Mouse (Mus musculus): ENCODE data around the gene Map2k1. TPM values are rescaled to one million over a fixed set of nuclear protein-coding genes. Genes with fewer than 3 reads are reported as not detected.

Map2k1 gene
- total and polyA plus RNA-seq, 3 experiments: 30.0 to 47.5 (median 47.2) TPM

DNA sequence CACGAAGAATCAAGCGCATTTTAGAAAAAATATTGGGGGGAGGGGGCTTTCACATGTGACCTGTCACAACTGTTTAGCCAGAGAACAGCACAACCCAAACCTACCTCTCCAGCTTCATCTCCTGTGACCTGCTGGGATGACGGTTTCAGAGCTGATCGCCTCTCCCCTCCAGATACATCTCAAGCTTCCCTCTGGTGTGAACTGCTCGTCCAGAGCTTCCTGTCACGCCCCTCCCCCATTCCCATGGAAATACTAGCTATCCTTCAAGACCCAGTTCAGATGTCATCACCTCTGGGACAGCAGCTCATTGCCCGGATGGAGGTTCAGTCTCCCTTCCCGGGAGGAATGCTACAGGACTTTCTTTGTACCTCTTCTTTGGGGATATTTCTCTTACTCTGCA is 12.8 kb downstream of the Map2k1 start:
- no peaks in the 10 kb centered on the region; the same call in 1 of the 2 replicates for H3K36me3 ChIP-seq (ENCODE audit: control insufficient read depth, insufficient read depth, low read length)
- H3K4me1 ChIP-seq (ENCODE audit: control insufficient read depth, insufficient read depth, low read length): peaks cover 2% of the 10 kb centered on the region
- intact Hi-C loops (cut with DNase I): no loop called here
- H3K79me2 ChIP-seq (replicated peaks; ENCODE audit: control insufficient read depth, insufficient read depth, low read length): peaks cover 7% of the 10 kb centered on the region
- DNase-seq: peak; percentile 20 to 25
- no peak overlapping the region for H3K4me3 ChIP-seq
- 26% methylated on average over 8 of the region's 8 CpGs for WGBS
- H3K9ac ChIP-seq (ENCODE audit: low read depth, low read length): no peak overlapping the region
- TF ChIP-seq CTCF (IDR thresholded peaks at IDR 0.05) (no peak), EP300 (IDR thresholded peaks at IDR 0.05; ENCODE audit: insufficient read depth, low read depth, low read length) (no peak), POLR2A (IDR thresholded peaks at IDR 0.05; ENCODE audit: insufficient read depth, low read depth, low read length) (no peak)
- no peaks in the 10 kb centered on the region for H3K27me3 ChIP-seq (ENCODE audit: control insufficient read depth, insufficient read depth, low read length)
- no peak overlapping the region for H3K27ac ChIP-seq

DNA sequence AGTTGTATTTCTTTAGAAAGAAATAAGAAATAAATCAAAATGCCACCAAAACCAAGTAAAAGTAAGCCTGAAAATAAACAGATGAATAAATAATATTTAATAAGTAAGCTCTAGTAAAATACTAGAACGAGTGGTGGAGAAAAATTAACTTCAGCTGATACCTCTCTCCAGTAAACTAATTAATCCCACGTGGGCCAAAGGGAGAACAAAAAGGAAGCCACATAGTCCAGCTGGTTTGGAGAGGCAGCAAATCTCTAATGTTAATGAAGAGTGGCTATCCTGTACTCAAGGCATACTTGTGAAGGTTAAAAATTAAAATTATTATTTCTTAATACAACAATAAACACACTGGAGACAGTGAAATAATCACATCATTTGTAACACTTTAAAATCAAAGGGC is 13.3 kb downstream of the Map2k1 start:
- no peaks in the 10 kb centered on the region for H3K27me3 ChIP-seq (ENCODE audit: control insufficient read depth, insufficient read depth, low read length)
- H3K4me3 ChIP-seq: no peak overlapping the region
- intact Hi-C loops (cut with DNase I): no loop called here
- DNase-seq: no peak
- no peaks in the 10 kb centered on the region for H3K36me3 ChIP-seq (ENCODE audit: control insufficient read depth, insufficient read depth, low read length)
- H3K4me1 ChIP-seq (ENCODE audit: control insufficient read depth, insufficient read depth, low read length): peaks cover 2% of the 10 kb centered on the region
- H3K79me2 ChIP-seq (replicated peaks; ENCODE audit: control insufficient read depth, insufficient read depth, low read length): peaks cover 7% of the 10 kb centered on the region
- 38% methylated on average over 2 of the region's 2 CpGs for WGBS
- H3K9ac ChIP-seq (ENCODE audit: low read depth, low read length): no peak overlapping the region
- TF ChIP-seq EP300 (IDR thresholded peaks at IDR 0.05; ENCODE audit: insufficient read depth, low read depth, low read length) (no peak), POLR2A (IDR thresholded peaks at IDR 0.05; ENCODE audit: insufficient read depth, low read depth, low read length) (no peak), CTCF (IDR thresholded peaks at IDR 0.05) (no peak)
- H3K27ac ChIP-seq: no peak overlapping the region

DNA sequence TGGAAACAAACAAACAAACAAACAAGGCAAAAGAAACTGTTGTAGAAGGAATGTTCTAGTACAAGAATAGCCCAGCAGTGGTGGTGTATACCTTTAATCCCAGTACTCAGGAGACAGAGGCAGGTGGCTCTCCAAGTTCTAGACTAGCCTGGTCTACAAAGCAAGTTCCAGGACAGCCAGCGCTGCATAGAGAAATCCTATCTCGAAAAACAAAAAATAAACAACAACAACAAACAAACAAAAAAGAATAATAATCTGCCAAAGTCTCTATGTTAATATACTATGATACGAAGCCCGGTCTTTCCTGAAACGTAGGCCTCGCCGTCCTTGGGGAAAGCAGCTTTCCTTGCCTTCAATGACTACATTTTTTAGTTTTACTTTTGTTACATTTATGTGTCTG is 17.4 kb downstream of the Map2k1 start:
- Histone ChIP-seq H3K9ac (ENCODE audit: low read depth, low read length) (no peak overlapping the region), H3K36me3 (ENCODE audit: control insufficient read depth, insufficient read depth, low read length) (peaks cover 10% of the 10 kb centered on the region), H3K79me2 (replicated peaks; ENCODE audit: control insufficient read depth, insufficient read depth, low read length) (peaks cover 2% of the 10 kb centered on the region; the same call in 1 of the 2 replicates), H3K27me3 (ENCODE audit: control insufficient read depth, insufficient read depth, low read length) (no peaks in the 10 kb centered on the region), H3K4me3 (no peak overlapping the region), H3K27ac (no peak overlapping the region), H3K4me1 (ENCODE audit: control insufficient read depth, insufficient read depth, low read length) (peaks cover 10% of the 10 kb centered on the region)
- intact Hi-C loops (cut with DNase I): no loop called here
- 97% methylated on average over 7 of the region's 7 CpGs for WGBS
- TF ChIP-seq EP300 (IDR thresholded peaks at IDR 0.05; ENCODE audit: insufficient read depth, low read depth, low read length): no peak
- no peak for TF ChIP-seq POLR2A (IDR thresholded peaks at IDR 0.05; ENCODE audit: insufficient read depth, low read depth, low read length)
- DNase-seq: no peak

DNA sequence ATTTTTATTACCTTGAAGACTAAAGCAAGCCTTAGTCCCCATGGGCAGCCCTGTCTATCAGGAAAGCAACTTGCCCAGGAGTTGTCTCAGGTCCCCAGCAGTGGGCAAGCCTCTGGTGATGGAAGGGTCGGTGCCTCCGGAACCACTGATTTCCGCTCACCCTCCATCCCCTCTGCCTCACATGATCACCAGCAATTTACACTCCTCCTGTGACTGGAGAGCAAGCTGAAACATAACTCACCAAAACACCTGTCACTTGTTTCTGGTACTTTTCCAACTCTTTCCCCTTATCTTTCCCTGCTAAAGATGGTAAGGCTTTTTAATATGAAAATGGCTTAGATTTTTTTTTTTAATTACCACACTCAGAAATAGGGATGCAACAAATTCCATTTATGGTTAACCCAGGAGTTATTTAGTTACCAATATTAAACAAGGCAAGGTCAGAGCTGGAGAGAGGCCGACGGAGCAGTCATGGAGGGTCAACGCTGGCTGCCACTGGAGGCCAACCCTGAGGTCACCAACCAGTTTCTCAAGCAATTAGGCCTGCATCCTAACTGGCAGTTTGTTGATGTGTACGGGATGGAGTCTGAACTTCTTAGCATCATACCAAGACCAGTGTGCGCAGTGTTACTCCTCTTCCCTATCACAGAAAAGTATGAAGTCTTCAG is 18.5 kb downstream of the Map2k1 start, which contains the start of gene Uchl4:
Gene Uchl4 (plus strand): TSS at position 434 of the 668 bp plus-strand sequence.
- Histone ChIP-seq H3K4me1 (ENCODE audit: control insufficient read depth, insufficient read depth, low read length) (peaks cover 13% of the 10 kb centered on the region), H3K79me2 (replicated peaks; ENCODE audit: control insufficient read depth, insufficient read depth, low read length) (peaks cover 1% of the 10 kb centered on the region; the same call in 1 of the 2 replicates), H3K27me3 (ENCODE audit: control insufficient read depth, insufficient read depth, low read length) (no peaks in the 10 kb centered on the region), H3K4me3 (no peak within 1 kb of the TSS), H3K36me3 (ENCODE audit: control insufficient read depth, insufficient read depth, low read length) (peaks cover 18% of the 10 kb centered on the region), H3K9ac (ENCODE audit: low read depth, low read length) (no peak within 1 kb of the TSS), H3K27ac (peak within 1 kb of the TSS; percentile 11)
- WGBS: 97% methylated on average over 8 of the region's 8 CpGs
- TF ChIP-seq EP300 (IDR thresholded peaks at IDR 0.05; ENCODE audit: insufficient read depth, low read depth, low read length): no peak
- no peak for TF ChIP-seq CTCF (IDR thresholded peaks at IDR 0.05)
- TF ChIP-seq POLR2A (IDR thresholded peaks at IDR 0.05; ENCODE audit: insufficient read depth, low read depth, low read length): no peak
- intact Hi-C loops (cut with DNase I): loop anchor here (2.0 kb wide), 1 partner anchor 18 kb away; the partner anchor contains the start of gene Map2k1
- no peak for DNase-seq

DNA sequence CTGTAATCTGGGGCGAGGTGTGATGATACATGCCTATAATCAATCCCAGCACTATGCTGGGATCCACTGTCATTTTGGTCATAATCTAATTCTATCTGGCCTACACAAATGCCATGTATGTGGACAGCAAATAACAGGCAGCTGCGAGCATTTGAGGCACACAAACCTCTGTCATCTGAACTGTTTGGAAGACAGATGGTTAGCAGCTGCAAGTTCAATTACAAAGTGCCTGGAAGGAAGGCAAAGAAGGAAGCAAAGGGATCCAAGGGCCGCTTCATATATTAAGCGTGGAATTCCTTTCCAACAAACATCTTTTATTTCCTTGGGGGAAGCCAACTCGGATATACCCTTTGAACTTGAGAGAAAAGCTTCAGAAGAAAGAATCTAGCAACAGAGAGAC is 19.8 kb downstream of the Map2k1 start:
- DNase-seq: no peak
- H3K9ac ChIP-seq (ENCODE audit: low read depth, low read length): 0 out of 2 replicates have a peak overlapping the region, but pooled peaks have one; percentile 20

More for the DNA sequence above, 19.8 kb downstream of the Map2k1 start:
- no peak overlapping the region for H3K4me3 ChIP-seq
- H3K4me1 ChIP-seq (ENCODE audit: control insufficient read depth, insufficient read depth, low read length): peaks cover 16% of the 10 kb centered on the region
- no peak for TF ChIP-seq EP300 (IDR thresholded peaks at IDR 0.05; ENCODE audit: insufficient read depth, low read depth, low read length)
- no peak for TF ChIP-seq CTCF (IDR thresholded peaks at IDR 0.05)
- TF ChIP-seq POLR2A (IDR thresholded peaks at IDR 0.05; ENCODE audit: insufficient read depth, low read depth, low read length): no peak
- intact Hi-C loops (cut with DNase I): loop anchor here (2.0 kb wide), 1 partner anchor 19 kb away; the partner anchor contains the start of gene Map2k1
- 43% methylated on average over 5 of the region's 5 CpGs for WGBS
- peak overlapping the region; percentile 11 for H3K27ac ChIP-seq
- peaks cover 1% of the 10 kb centered on the region for H3K79me2 ChIP-seq (replicated peaks; ENCODE audit: control insufficient read depth, insufficient read depth, low read length)
- H3K36me3 ChIP-seq (ENCODE audit: control insufficient read depth, insufficient read depth, low read length): peaks cover 18% of the 10 kb centered on the region
- no peaks in the 10 kb centered on the region for H3K27me3 ChIP-seq (ENCODE audit: control insufficient read depth, insufficient read depth, low read length)
